Mouse (Mus musculus) layer of hippocampus, adult 2 months (tissue): ENCODE results near the gene Zfp266. TPM values are rescaled to one million over a fixed set of nuclear protein-coding genes. Genes with fewer than 3 reads are reported as not detected.
"Not testable (repeated sequence)": the region's sequence is repeated elsewhere in the genome, so short reads cannot be mapped to it uniquely, and the experiment has no call there.

Source experiments
- DNase-seq, 2 experiments: peaks; one replicate each; pipeline ENCODE4 v3.0.0; 2022; ENCODE audit warnings: low spot score in 2 of 2
- H3K27ac ChIP-seq: fragments of 200-600 bp; 2 replicates; pipeline ENCODE4 v1.8.1; 2022
- H3K4me3 ChIP-seq: fragments of 200-600 bp; 2 replicates; pipeline ENCODE4 v1.8.1; 2022; ENCODE audit warnings: mild to moderate bottlenecking
- CTCF ChIP-seq: fragments of 200-600 bp; conservative IDR thresholded peaks from 2 replicates; pipeline ENCODE4 v1.8.1; 2022; ENCODE audit warnings: antibody characterized with exemption, mild to moderate bottlenecking, moderate library complexity
- long read RNA-seq, 2 experiments: library from polyadenylated mRNA; stranded (forward); transcript quantifications; one replicate each; pipeline ENCODE4 v2.0.0; 2021; ENCODE audit warnings: borderline mapping rate in 2 of 2
- total RNA-seq, 2 experiments: library from RNA; stranded (reverse); gene quantifications; 2 replicates each; pipeline ENCODE4 v1.2.3; 2021

Zfp266 gene
- total RNA-seq = 10 to 100 TPM; 39.8 to 45.1 TPM
- long read RNA-seq, experiment 1, full-length matches to known transcripts = 2 of 9 reads
- long read RNA-seq, experiment 1, partial matches to known transcripts = 3 of 9 reads
- long read RNA-seq, experiment 1, other reads (novel, unspliced or antisense) = 4 of 9 reads
- long read RNA-seq, experiment 2, full-length matches to known transcripts = 3 of 13 reads
- long read RNA-seq, experiment 2, partial matches to known transcripts = 1 of 13 reads
- long read RNA-seq, experiment 2, other reads (novel, unspliced or antisense) = 9 of 13 reads

GRCm38 (mm10) chr9:20521306-20521957 is at the start of gene Zfp266:
TSS of gene Zfp266 (minus strand) at chr9:20521417.
- H3K4me3 ChIP-seq = peak within 1 kb of the TSS; percentile 84
- DNase-seq = peak; percentile 90
- H3K27ac ChIP-seq = peak within 1 kb of the TSS; percentile 98
- no peak for TF ChIP-seq CTCF

- not testable (repeated sequence) for H3K4me3 ChIP-seq, H3K27ac ChIP-seq, DNase-seq
Measured at GRCm38 (mm10) chr9:20565326-20566030, 44.3 kb upstream of the Zfp266 start.

GRCm38 (mm10) chr9:20562177-20562576 is 41.0 kb upstream of the Zfp266 start:
- DNase-seq = no peak
- no peak for TF ChIP-seq CTCF
- H3K27ac ChIP-seq = no peak overlapping the region
- no peak overlapping the region for H3K4me3 ChIP-seq

- no peak for DNase-seq
- Histone ChIP-seq H3K27ac (no peak overlapping the region), H3K4me3 (no peak overlapping the region)
- TF ChIP-seq CTCF = no peak
Measured at GRCm38 (mm10) chr9:20552698-20553097, 31.5 kb upstream of the Zfp266 start.

- TF ChIP-seq CTCF = no peak
- Histone ChIP-seq H3K27ac (no peak overlapping the region), H3K4me3 (no peak overlapping the region)
- DNase-seq = no peak
Measured at GRCm38 (mm10) chr9:20551781-20552275, 30.6 kb upstream of the Zfp266 start.

- H3K4me3 ChIP-seq = peak overlapping the region; percentile 63
- H3K27ac ChIP-seq = peak overlapping the region; percentile 92
- peak; percentile 74 for TF ChIP-seq CTCF
- DNase-seq = peak in 1 of 2 experiments; percentile 28
Measured at GRCm38 (mm10) chr9:20545151-20545550, 23.9 kb upstream of the Zfp266 start.

- Histone ChIP-seq H3K27ac (peak overlapping the region; percentile 92), H3K4me3 (peak overlapping the region; percentile 63)
- peak; percentile 64 for TF ChIP-seq CTCF
- DNase-seq = peak; percentile 76 to 81
Measured at GRCm38 (mm10) chr9:20544070-20544821, 23.0 kb upstream of the Zfp266 start.

- DNase-seq = no peak
- no peak overlapping the region for H3K4me3 ChIP-seq
- TF ChIP-seq CTCF = no peak
- H3K27ac ChIP-seq = peak overlapping the region; percentile 92; the same call in 1 of the 2 replicates
Measured at GRCm38 (mm10) chr9:20543496-20543895, 22.3 kb upstream of the Zfp266 start.

GRCm38 (mm10) chr9:20536598-20536997 is 15.4 kb upstream of the Zfp266 start:
- no peak overlapping the region for H3K27ac ChIP-seq
- no peak overlapping the region for H3K4me3 ChIP-seq
- TF ChIP-seq CTCF = no peak
- DNase-seq = no peak

- peak overlapping the region; percentile 17; the same call in 1 of the 2 replicates for H3K4me3 ChIP-seq
- H3K27ac ChIP-seq = peak overlapping the region; percentile 62; the same call in 1 of the 2 replicates
- peak in 1 of 2 experiments; percentile 29 for DNase-seq
- TF ChIP-seq CTCF = no peak
Measured at GRCm38 (mm10) chr9:20534326-20534926, 13.2 kb upstream of the Zfp266 start.

GRCm38 (mm10) chr9:20520531-20521210 is 546 bp downstream of the Zfp266 start:
- H3K4me3 ChIP-seq = peak overlapping the region; percentile 84
- no peak for DNase-seq
- TF ChIP-seq CTCF = no peak
- peak overlapping the region; percentile 98 for H3K27ac ChIP-seq

- Histone ChIP-seq H3K27ac (peak overlapping the region; percentile 98; the same call in 1 of the 2 replicates), H3K4me3 (peak overlapping the region; percentile 84)
- no peak for DNase-seq
- no peak for TF ChIP-seq CTCF
Measured at GRCm38 (mm10) chr9:20519949-20520348, 1.3 kb downstream of the Zfp266 start.
